Mouse (Mus musculus): ENCODE results near the gene Proser2.

- TF ChIP-seq POLR2A (IDR thresholded peaks at IDR 0.05; ENCODE audit: control insufficient read depth, extremely low read depth, insufficient read depth, low read length, poor library complexity), result no peak
- TF ChIP-seq CTCF (IDR thresholded peaks at IDR 0.05; ENCODE audit: borderline replicate concordance, control insufficient read depth, extremely low read depth, insufficient read depth, low read length, poor library complexity), result no peak
These were observed 10.7 kb upstream of the Proser2 start for GRCm38 (mm10) chr2:6140572-6141161.

Data from thymus, adult 2 months (tissue).